Mouse (Mus musculus): ENCODE data around the gene Smim13.
"Not testable (repeated sequence)": the region's sequence is repeated elsewhere in the genome, so short reads cannot be mapped to it uniquely, and the experiment has no call there.

Smim13 gene

DNA sequence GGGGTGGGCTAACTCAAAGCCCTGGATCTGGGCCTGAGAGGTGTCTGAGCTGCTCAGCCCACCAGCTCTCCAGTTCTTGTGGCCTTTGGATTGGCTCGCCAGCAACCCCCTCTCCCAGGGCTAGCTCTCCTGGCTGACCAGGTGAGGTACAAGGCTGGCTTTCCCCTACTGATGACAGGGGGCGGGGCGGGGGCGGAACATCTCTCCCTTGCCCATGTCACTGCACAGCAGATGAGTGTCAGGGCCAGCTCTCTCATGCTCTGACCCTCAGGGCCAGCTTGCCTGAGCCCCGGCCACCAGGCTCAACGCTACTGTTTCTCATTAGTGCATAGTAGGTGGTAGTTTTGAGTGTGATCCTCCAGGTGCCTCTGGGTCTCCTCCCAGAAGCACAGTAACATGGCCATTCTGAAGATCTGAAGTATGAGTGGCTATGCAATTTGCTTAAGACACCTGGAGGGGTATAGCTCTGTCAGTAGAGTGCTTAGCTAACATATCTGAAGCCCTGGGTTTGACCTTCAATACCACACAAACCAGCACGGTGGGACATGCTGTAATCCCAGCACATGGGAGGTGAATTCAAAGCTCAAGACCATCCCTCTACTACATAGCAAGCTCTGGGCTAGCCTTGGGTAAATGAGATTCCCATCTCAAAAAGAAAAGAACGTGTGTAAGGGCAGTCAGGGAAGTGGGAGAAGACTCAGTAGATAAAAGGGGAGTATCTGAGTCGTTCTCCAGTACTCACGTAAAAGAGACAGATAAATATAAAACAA, 11.4 kb upstream of the Smim13 start:
- no peak for DNase-seq (ENCODE audit: low read depth)

DNA sequence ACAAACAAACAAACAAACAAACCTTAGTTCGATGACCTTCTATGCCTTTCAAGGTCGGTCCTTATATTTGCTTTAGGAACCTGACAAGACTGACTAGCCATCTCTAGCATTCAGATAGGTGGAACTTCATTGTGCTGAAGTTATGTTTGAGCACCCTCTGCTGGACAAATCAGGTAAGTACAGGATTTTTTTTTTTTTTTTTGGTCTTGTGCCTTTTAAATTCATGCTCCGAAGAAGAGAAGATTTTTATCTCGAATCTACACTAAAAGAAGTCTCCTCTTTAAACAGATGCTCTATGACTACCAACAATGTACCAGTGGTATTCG, 10.9 kb upstream of the Smim13 start:
- DNase-seq (ENCODE audit: low read depth) = peak; percentile 54

DNA sequence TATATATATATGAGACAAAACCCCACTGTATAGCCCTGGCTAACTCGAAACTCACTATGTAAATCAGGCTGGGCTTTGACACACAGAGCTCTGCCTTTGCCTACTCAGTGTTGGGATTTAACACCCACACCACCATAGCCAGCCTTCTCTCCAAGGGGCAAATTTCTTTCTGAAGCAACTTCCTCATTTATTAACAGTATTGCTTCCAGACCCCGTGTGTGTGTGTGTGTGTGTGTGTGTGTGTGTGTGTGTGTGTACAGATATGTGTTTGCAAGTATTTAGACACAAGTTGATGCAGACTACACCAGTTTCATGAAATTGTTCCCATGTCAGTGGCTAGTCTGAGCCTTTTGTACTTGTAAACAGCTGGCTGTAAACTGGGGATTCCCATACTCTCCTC, 8.1 kb upstream of the Smim13 start:
- no peak for DNase-seq (ENCODE audit: low read depth)

DNA sequence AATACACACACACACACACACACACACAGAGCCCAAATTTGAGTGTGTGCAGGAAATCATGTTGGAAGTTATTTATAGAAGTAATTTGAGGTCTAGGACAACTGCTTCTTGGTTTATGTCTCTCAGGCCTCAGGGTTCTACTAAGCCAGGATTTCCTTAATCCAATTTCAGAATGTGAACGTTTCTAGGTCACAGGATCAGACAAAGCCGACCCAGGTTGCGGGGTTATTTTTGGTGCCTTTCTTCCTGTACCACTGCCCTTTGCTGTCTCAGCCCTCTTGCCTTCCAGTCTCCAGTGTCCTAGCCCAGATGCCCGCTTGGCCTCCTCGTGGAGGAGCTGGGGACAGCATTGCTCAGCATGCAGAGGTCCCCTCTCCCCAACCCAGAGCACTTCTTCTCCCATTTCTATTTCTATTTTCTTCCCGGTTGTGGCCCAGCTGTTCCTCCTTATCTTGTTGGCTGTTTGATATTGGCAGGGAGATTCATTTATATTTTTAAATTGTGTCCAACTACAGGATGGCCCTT, 5.3 kb upstream of the Smim13 start:
- DNase-seq (ENCODE audit: low read depth) = no peak

DNA sequence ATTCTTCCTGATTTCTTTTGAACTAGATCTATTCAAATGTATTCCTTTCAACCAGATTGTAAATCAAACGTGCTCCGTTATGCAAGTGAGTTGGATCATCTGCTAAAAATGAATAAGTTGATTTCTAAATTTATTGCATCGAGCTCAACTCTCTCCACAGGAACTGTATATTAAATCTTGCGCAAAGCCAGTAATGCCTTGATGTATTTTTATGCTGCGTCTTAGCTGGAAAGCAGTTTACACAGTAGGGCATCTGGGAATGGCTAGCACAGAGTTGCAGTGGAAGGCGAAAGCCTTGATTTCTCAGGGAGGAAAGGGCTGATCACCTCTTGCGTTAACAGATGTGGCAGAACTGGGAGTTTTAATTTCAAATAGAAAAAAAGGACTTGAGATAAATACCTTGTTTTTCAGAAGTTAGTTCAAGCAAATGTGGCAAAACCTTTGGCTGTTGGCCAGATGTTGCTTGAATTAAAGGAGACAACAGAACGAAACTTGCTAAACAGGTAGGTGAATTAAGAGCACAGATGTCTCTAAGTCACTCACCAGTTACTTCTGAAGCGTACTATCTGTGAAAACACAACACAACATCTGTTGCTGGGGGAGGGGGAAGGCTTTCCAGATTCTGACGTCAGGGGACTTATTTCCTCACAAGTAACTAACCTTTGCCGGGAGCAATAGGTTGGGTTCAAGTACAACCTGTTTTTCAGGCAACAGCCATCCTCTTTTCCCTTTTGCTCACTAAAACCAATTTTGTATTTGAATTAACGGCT, 708 bp upstream of the Smim13 start:
- DNase-seq (ENCODE audit: low read depth) = peak; percentile 83

DNA sequence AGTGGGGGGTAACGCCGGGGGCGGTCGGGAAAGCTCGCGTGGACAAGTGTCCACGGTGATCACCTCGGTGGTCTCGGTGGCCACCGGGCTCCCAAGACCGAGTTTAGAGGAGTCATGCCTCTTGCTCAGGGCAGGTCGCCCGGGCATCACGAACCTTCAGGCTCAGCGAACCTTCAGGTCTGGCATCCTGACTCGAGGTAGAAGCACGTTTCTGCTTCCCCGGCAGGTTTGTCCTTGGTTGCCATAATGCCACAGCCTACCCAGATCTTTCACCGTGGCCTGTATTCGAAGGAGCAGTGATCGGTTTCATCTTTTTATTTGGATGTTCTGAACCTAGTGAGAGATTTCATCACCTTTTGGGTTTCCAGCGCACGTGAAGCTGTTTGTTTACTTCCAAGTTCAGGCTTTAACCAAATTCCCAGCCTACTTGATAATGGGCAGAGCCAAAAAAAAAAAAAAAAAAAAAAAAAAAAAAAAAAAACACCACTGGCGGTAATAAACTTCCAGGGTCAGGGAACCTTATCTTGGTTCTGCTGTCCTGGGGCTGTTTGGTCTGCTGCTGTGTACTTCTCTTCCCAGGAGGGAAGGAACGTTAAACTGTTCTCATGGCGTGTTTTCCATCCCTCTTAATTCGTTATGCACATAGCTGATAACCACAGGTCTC, 806 bp downstream of the Smim13 start:
- peak; percentile 24 for DNase-seq (ENCODE audit: low read depth)

DNA sequence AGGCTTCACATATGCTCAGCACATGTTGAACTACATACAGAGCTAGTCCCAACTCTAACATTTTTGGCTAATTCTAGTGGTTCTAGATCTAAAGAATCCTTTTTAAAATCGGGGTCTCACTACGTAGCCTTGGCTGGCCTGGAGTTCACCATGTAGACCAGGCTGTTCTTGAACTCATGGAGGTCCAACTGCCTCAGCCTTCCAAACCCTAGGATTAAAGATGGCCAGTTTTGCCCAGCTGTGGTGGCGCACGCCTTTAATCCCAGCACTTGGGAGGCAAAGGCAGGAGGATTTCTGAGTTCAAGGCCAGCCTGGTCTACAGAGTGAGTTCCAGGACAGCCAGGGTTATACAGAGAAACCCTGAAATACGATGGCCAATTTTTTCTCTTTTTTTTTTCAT, 1.6 kb downstream of the Smim13 start:
- not testable (repeated sequence) for DNase-seq (ENCODE audit: low read depth)

DNA sequence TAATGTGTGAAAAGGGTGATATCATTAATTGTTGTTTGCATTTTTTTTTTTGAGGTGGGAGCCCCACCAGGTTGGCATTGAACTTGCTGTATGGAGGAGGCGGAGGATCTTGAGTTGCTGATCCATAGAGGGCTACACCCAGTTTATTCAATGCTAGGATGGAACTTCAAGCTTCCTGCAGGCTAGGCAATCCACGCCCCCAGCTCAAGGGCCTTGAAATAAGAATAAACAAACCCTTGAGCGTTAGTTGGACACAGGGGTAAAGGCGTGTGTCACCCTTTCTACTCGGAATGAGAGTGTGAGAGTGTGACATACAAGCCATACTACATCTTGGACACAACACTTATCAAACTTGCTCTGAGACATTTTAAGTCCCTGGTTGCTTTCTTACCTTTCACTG, 2.0 kb downstream of the Smim13 start:
- no peak for DNase-seq (ENCODE audit: low read depth)

DNA sequence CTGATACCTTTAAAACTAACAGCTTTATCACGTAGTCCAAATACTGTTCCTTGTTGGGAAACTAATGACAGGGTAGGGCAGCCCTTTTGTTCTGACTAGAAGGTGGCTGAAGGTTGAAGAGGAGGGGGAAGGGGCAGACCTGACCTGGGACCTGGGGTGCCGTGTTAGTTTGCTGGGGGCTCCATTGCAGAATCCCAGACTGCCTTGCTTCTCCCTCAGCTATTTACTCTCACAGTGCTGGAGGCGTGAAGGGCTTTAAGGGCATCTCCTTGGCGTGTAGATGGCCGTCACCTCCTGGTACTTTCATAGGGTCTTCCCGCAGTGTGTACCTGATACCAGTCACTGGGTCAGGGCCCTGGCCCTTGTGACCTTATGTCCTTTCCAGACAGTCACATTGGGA, 2.5 kb downstream of the Smim13 start:
- no peak for DNase-seq (ENCODE audit: low read depth)

DNA sequence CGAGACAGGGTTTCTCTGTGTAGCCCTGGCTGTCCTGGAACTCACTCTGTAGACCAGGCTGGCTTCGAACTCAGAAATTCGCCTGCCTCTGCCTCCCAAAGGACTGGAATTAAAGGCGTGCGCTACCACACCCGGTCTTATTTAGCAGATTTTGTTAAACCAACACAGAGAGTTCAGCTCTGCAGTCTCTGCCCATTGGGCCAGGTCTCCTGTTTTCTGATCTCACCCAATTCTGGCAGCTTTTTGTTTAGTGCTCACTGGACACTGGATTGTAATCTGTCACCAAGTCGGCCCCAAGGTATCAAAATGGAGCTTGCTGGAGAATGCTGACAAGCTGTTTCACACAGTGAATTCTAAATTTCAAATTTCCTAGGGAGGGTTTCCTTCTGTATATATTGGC, 3.1 kb downstream of the Smim13 start:
- no peak for DNase-seq (ENCODE audit: low read depth)

DNA sequence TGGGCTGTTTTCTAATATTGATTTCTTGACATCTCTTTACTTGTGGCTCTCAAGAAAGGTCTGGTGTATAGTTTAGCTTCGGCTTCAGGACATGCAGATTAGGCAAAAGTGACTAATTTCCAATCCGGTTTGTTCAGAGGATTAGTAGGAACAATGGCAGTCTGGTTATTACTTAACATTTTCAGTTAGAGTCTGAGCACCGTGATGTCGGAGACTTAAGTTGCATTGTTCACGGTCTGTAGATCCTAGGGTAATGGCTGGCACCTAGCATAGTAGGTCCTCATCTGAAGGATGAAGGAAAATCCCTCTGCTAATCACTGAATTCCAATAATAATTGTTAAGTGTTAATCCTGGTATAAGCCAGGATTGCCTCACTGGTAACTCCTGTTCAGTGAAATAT, 6.5 kb downstream of the Smim13 start:
- DNase-seq (ENCODE audit: low read depth) = no peak

DNA sequence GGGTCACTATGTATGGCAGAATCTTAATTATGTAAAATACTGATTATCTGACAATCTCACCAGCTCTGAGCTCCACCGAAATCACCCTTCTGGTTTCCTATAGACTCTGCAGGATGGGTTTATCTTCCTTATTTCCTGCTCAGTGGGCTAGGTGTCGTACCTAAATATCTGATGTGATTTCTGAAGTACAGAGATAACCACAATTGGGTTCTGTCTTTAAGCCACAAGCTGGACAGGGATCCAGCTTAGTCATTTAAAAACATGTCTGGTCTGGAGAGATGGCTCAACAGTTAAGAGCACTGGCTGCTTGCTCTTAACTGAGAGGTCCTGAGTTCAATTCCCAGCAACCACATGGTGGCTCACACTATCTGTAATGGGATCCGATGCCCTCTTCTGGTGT, 7.3 kb downstream of the Smim13 start:
- no peak for DNase-seq (ENCODE audit: low read depth)

DNA sequence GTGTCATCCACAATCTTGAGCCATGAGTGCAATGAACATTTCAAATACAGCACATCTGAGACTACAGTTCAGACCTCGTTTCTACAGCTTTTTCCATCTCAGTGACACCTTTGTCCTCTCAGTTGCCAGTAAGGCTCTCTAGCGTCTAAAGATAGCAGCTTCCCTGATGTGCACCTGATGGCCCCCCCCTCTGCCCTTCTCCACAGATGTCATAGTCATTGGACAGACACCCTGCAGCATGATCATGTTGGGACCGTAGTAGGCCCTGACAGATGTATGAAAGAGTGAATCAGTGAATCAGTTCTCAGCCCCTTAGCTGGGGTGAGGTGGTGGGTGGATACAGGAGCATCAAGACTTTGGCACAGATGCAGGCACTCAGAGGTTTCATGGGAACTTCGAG, 8.2 kb downstream of the Smim13 start:
- DNase-seq (ENCODE audit: low read depth) = no peak

DNA sequence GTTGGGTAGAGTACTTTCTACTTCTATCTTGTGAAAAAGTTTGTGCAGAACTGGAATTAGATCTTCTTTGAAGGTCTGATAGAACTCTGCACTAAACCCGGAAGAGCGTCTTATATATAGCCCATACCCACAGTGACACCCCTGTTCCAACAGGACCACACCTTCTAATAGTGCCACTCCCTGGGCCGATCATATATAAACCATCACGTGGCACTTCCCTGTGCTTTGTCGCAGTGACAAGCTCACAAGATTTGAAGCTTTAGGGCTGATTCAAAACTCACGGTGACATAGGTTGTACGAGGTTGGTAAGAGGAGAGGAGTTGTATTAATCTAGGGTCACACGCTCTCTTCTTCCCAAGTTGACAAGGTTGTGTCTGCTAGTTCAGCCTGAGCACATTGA, 12.0 kb downstream of the Smim13 start:
- DNase-seq (ENCODE audit: low read depth) = not testable (repeated sequence)

DNA sequence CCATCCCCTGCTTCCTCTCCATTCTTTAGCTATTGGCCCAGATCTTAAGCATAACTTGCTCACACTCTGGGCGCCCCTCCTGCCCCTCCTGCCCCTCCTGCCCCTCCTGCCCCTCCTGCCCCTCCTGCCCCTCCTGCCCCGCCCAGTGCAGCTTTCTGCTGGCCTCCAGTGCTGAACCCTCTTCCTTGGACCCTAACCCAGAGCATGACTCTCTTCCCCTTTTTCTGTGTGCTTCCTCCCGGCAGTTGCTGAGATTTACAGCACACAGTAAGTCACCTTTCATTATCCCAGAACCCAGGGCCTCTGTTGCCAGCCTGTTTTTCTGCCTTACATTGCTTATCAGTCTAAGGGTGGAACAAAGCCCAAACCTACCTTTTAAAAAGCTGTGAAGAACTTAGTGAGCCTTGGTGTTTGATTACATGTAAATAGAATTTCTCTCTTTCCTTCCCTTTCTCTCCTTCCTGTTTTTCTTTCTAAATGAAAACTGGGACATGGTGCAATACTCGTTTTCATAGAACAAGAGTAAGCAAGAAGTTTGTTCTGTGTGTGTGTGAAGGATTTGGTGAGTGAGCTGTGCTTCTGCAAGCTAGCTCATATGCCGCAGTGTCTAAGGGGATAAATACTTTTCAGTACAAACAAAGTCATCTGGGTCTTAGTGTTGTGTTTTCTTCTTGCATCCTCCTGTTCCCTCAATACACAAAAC, 13.8 kb downstream of the Smim13 start:
- DNase-seq (ENCODE audit: low read depth) = no peak

DNA sequence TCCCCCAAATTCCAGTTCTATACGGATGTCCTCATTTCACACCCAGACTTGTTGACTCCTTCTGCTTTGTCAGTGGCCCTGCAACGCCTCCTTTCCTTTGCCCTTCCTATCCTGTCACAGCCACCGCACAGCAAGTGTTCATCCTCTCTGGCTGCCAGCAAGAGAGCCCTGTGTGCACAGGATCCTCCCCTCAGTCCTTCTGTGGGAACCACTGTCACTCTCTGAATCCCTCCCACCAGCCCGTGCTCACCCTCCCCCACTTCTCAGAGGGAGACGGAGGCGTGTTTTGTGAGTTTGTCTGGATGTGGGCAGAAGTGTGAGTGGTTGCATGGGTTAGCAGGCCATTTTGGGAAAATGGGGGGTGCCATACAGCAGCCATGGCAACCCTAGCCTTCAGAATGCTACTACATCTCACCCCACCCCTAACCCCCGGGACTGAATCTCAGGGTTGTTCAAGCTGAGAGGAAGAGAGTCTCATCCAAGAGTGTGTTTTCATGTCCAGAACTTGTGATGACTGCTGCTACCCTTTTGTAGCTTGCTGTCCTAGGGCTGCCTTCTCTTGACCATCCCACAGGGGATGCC, 18.3 kb downstream of the Smim13 start:
- DNase-seq (ENCODE audit: low read depth) = no peak

DNA sequence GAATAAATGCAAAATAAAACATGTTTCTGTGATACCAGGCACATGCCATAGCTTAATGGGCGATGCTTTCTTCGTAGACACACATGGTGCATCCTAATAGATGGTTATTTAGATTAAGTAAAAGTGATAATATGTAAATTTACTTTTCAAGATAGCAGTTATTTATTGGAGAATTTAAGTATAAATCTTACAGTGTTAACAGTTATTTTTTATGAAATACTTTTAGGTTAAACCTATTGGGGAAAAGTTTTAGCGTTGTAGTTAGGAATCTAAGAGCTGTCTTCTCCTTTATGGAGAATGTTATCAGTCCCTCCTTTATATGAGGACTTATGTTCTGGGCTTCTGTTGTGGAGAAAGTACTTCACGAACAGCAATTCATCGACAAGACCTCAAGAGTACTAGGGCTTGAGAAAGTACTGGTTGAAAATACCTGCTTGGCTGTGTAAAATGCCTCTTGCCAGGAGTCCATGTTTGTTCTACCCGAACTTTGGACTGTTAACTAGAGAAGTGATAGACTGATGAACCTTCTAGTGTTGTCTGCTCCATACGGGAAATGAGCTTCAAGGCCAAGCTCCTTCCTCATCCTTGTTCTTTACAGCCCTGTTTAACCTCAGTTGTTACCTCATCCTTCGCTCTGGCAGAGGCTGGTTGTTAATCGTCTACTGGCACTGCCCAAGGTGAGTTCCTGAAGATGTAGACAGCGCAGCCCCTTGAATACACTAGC, 24.4 kb downstream of the Smim13 start, which contains the start of gene Gm17364:
Gm17364 (minus strand) TSS at position 51 of the 724 bp plus-strand sequence.
- DNase-seq (ENCODE audit: low read depth) = no peak

DNA sequence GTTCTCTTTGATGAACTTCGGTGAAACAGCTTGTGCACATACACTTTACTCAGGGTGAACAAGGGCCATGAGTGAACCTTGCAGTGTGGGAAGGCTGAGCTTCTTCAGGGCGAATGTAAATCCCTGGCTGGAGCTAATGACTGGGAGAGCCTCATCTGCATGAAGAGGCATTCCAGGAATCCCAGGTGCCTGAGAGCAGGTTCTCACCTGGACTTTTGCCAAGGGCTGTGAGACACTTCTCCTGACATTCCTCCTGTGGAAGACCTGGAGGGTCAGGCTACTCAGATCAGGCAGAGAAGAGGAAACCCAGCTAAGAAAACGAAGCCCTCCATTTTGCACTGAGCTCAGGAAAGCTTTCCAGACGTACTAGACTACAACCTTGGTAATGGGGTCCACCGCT, 31.1 kb downstream of the Smim13 start:
- no peak for DNase-seq (ENCODE audit: low read depth)

DNA sequence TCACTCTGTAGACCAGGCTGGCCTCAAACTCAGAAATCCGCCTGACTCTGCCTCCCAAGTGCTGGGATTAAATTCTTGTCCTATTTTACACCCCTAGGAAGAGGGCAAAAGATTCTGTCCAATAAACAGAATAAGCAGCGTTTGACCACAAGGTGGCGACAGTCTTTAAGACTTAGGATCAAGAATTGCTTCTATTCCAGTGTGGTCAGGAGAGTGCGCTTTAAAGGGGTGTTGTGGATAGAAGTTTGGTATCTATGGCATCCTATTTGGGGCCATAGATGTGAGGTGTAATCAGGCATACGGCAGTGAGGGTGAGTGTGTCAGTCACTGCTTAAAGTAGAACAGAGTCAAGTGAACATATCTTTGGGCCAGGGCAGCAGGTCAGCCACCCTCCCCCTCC, 33.6 kb downstream of the Smim13 start:
- peak; percentile 55 for DNase-seq (ENCODE audit: low read depth)

DNA sequence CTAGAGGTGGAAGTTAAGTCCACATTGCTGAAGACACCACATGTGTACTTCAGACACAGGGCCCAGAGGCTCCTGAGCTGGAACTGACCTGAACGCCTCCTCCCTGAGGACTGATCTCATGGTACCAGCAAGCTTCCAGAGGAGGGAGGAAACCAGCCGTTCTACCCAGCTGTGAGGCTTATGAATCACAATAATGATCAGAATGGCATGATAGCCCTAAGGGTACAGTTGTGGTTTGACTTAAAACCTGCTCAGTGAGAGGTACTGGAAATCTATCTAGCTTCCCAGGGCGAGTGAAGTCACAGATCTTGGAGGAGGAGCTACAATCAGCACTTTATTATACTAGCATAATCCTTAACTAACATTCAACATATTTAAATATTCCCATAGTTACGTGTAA, 35.8 kb downstream of the Smim13 start:
- DNase-seq (ENCODE audit: low read depth) = no peak

DNA sequence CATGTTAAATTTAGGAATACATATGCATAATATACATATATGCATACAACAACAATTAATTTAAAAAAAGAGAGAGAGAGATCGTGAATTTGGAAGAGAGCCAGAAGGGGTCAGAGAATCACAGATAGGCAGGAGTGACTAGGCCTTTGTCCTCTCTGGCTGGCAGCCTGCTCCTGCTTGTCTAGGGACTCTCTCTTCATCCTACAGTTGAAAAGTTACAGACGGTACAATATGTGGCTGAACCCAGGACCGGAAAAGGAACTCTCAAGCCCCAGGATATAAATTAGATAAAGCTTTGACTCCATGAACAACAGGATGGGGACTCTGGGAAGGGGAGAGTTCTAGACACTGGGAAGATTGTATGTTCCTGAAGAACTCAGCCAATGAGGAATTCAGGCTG, 36.6 kb downstream of the Smim13 start:
- no peak for DNase-seq (ENCODE audit: low read depth)
